Mouse (Mus musculus) gastrocnemius, adult 2 months (tissue): ENCODE results near the gene Them5. TPM values are rescaled to one million over a fixed set of nuclear protein-coding genes. Genes with fewer than 3 reads are reported as not detected.

Experiments
- DNase-seq: peaks from one replicate; pipeline ENCODE4 v3.0.0; 2022
- H3K27ac ChIP-seq: fragments of 200-600 bp; 2 replicates; pipeline ENCODE4 v1.8.1; 2022; ENCODE audit warnings: mild to moderate bottlenecking
- H3K4me3 ChIP-seq: fragments of 200-600 bp; 2 replicates; pipeline ENCODE4 v1.8.1; 2022; ENCODE audit warnings: mild to moderate bottlenecking, moderate library complexity
- CTCF ChIP-seq: fragments of 200-600 bp; IDR thresholded peaks from 2 replicates; pipeline ENCODE4 v1.8.1; 2022; ENCODE audit warnings: antibody characterized with exemption, mild to moderate bottlenecking, moderate library complexity
- intact Hi-C: fragments of 180-260 bp; cut with DNase I; formaldehyde crosslinking; loops from one replicate; pipeline ENCODE4 v1.15.1; 2025
- long read RNA-seq, 2 experiments: library from polyadenylated mRNA; stranded (forward); transcript quantifications; one replicate each; pipeline ENCODE4 v2.0.0; 2021
- total RNA-seq, 2 experiments: library from RNA; stranded (reverse); gene quantifications; 2 replicates each; pipeline ENCODE4 v1.2.3; 2021

Gene Them5
- total RNA-seq: not detected
- long read RNA-seq, experiment 1: 0 reads
- long read RNA-seq, experiment 2: 0 reads

GRCm38 (mm10) chr3:94341959-94342422 lies at the start of gene Them5:
Them5 (plus strand) TSS chr3:94342099.
- H3K27ac ChIP-seq: no peak within 1 kb of the TSS
- intact Hi-C loops: no loop called here
- no peak for DNase-seq
- no peak within 1 kb of the TSS for H3K4me3 ChIP-seq
- no peak for TF ChIP-seq CTCF

GRCm38 (mm10) chr3:94305457-94305856 lies 36.4 kb upstream of the Them5 start:
- intact Hi-C loops: no loop called here
- no peak for DNase-seq
- Histone ChIP-seq H3K4me3 (no peak overlapping the region), H3K27ac (no peak overlapping the region)
- no peak for TF ChIP-seq CTCF

- DNase-seq: no peak
- H3K4me3 ChIP-seq: no peak overlapping the region
- H3K27ac ChIP-seq: no peak overlapping the region
- no peak for TF ChIP-seq CTCF
- intact Hi-C loops: no loop called here
Measured at GRCm38 (mm10) chr3:94306975-94307374, 34.9 kb upstream of the Them5 start.

GRCm38 (mm10) chr3:94309633-94310363 lies 32.1 kb upstream of the Them5 start, which contains the start of gene Them4:
Them4 (plus strand) TSS chr3:94310089.
- Histone ChIP-seq H3K4me3 (peak within 1 kb of the TSS; percentile 81), H3K27ac (peak within 1 kb of the TSS; percentile 92)
- TF ChIP-seq CTCF: peak; percentile 20; the same call in 1 of the 2 replicates
- peak; percentile 98 for DNase-seq
- intact Hi-C loops: no loop called here

- DNase-seq: no peak
- peak overlapping the region; percentile 81 for H3K4me3 ChIP-seq
- peak overlapping the region; percentile 92 for H3K27ac ChIP-seq
- TF ChIP-seq CTCF: no peak
- intact Hi-C loops: no loop called here
Measured at GRCm38 (mm10) chr3:94310491-94310890, 31.4 kb upstream of the Them5 start.

- Histone ChIP-seq H3K4me3 (peak overlapping the region; percentile 81), H3K27ac (peak overlapping the region; percentile 92)
- intact Hi-C loops: no loop called here
- no peak for TF ChIP-seq CTCF
- no peak for DNase-seq
Measured at GRCm38 (mm10) chr3:94310911-94311310, 31.0 kb upstream of the Them5 start.

GRCm38 (mm10) chr3:94311376-94311775 lies 30.5 kb upstream of the Them5 start:
- no peak for DNase-seq
- intact Hi-C loops: no loop called here
- H3K27ac ChIP-seq: no peak overlapping the region
- H3K4me3 ChIP-seq: no peak overlapping the region
- no peak for TF ChIP-seq CTCF

GRCm38 (mm10) chr3:94328681-94329080 lies 13.2 kb upstream of the Them5 start:
- peak; percentile 47 for TF ChIP-seq CTCF
- intact Hi-C loops: no loop called here
- no peak for DNase-seq
- H3K4me3 ChIP-seq: no peak overlapping the region
- no peak overlapping the region for H3K27ac ChIP-seq

GRCm38 (mm10) chr3:94334442-94334841 lies 7.5 kb upstream of the Them5 start:
- TF ChIP-seq CTCF: no peak
- intact Hi-C loops: no loop called here

GRCm38 (mm10) chr3:94338522-94338921 lies 3.4 kb upstream of the Them5 start:
- Histone ChIP-seq H3K27ac (no peak overlapping the region), H3K4me3 (no peak overlapping the region)
- DNase-seq: no peak
- TF ChIP-seq CTCF: no peak
- intact Hi-C loops: no loop called here

More at GRCm38 (mm10) chr3:94334442-94334841, 7.5 kb upstream of the Them5 start:
- no peak for DNase-seq
- Histone ChIP-seq H3K4me3 (no peak overlapping the region), H3K27ac (no peak overlapping the region)

- no peak for DNase-seq
- intact Hi-C loops: no loop called here
Measured at GRCm38 (mm10) chr3:94342552-94342951, 653 bp downstream of the Them5 start.

GRCm38 (mm10) chr3:94344182-94344581 lies 2.3 kb downstream of the Them5 start:
- no peak for DNase-seq
- no peak overlapping the region for H3K27ac ChIP-seq
- intact Hi-C loops: no loop called here
- TF ChIP-seq CTCF: no peak
- no peak overlapping the region for H3K4me3 ChIP-seq

More at GRCm38 (mm10) chr3:94342552-94342951, 653 bp downstream of the Them5 start:
- TF ChIP-seq CTCF: no peak
- Histone ChIP-seq H3K4me3 (no peak overlapping the region), H3K27ac (no peak overlapping the region)

GRCm38 (mm10) chr3:94344897-94345296 lies 3.0 kb downstream of the Them5 start:
- Histone ChIP-seq H3K27ac (no peak overlapping the region), H3K4me3 (no peak overlapping the region)
- intact Hi-C loops: no loop called here
- no peak for TF ChIP-seq CTCF
- DNase-seq: no peak

- DNase-seq: no peak
- Histone ChIP-seq H3K27ac (no peak overlapping the region), H3K4me3 (no peak overlapping the region)
- intact Hi-C loops: no loop called here
- no peak for TF ChIP-seq CTCF
Measured at GRCm38 (mm10) chr3:94348146-94348545, 6.2 kb downstream of the Them5 start.
